ENCODE assay signal across 23 mouse cellular contexts in genomic region chr4:43074923-43075322, GRCm38 (mm10).
"Had no signal": no experiment of that assay in that cellular context is flagged by ENCODE, and none has a peak within 500 bp of the region (broad histone marks: within the 10 kb centered on the region; RNA-seq: fewer than 3 reads in every experiment).

No protein-coding gene starts in this region.

- H3K4me3 ChIP-seq: heart, adult 2 months; heart, embryonic 13.5 days; heart, embryonic 15.5 days; hindbrain, embryonic 13.5 days; hindbrain, embryonic 15.5 days; limb, embryonic 13.5 days; limb, embryonic 15.5 days; liver, embryonic 12.5 days had no signal

- H3K4me2 ChIP-seq: heart, embryonic 11.5 days; heart, embryonic 13.5 days; heart, embryonic 15.5 days; hindbrain, embryonic 13.5 days; hindbrain, embryonic 15.5 days; limb, embryonic 13.5 days; limb, embryonic 15.5 days; liver, embryonic 12.5 days had no signal

- H3K9me3 ChIP-seq: heart, embryonic 13.5 days; heart, embryonic 15.5 days; hindbrain, embryonic 13.5 days; hindbrain, embryonic 15.5 days; limb, embryonic 13.5 days; limb, embryonic 15.5 days; liver, embryonic 12.5 days had no signal

- ATAC-seq: hindbrain, postnatal 0 days; intestine, embryonic 16.5 days; liver, embryonic 12.5 days had no signal

- H3K36me3 ChIP-seq: heart, embryonic 13.5 days; heart, embryonic 15.5 days; hindbrain, embryonic 13.5 days; hindbrain, embryonic 15.5 days; limb, embryonic 13.5 days; limb, embryonic 15.5 days; liver, embryonic 12.5 days had no signal

- H3K4me1 ChIP-seq: heart, embryonic 15.5 days; hindbrain, embryonic 13.5 days; hindbrain, embryonic 15.5 days; limb, embryonic 13.5 days; liver, embryonic 12.5 days had no signal

- H3K27me3 ChIP-seq: heart, embryonic 13.5 days; heart, embryonic 15.5 days; hindbrain, embryonic 13.5 days; hindbrain, embryonic 15.5 days; limb, embryonic 13.5 days; limb, embryonic 15.5 days; liver, embryonic 12.5 days had no signal

- DNase-seq: gastrocnemius, postnatal 14 days; gastrocnemius, postnatal 36 days; heart, adult 11 months; heart, adult 2 months; heart, postnatal 14 days; heart, postnatal 36 days; kidney, adult 18-20 months; kidney, adult 9 months; kidney, postnatal 36 days; layer of hippocampus, adult 9-11 months; layer of hippocampus, postnatal 36 days; left cerebral cortex, postnatal 4 days had no signal

- H3K9ac ChIP-seq: heart, embryonic 13.5 days; heart, embryonic 15.5 days; hindbrain, embryonic 13.5 days; hindbrain, embryonic 15.5 days; limb, embryonic 13.5 days; limb, embryonic 15.5 days; liver, embryonic 12.5 days; liver, embryonic 14.5 days had no signal

- H3K27ac ChIP-seq: heart, adult 2 months; heart, embryonic 13.5 days; heart, embryonic 15.5 days; hindbrain, embryonic 13.5 days; hindbrain, embryonic 15.5 days; hindbrain, postnatal 0 days; limb, embryonic 13.5 days; limb, embryonic 15.5 days; liver, embryonic 12.5 days; liver, embryonic 14.5 days had no signal
